Mouse (Mus musculus): Measurements from ENCODE around the gene Vps51.

The Vps51 gene

GRCm38 (mm10) chr19:6076564-6077393 lies at the start of gene Vps51:
Gene Vps51, minus strand, starts transcription at chr19:6077231.
- DNase-seq (ENCODE audit: inconsistent age in 2 of 2, low spot score in 1 of 2) = peak; percentile 87 to 96

- peak in 1 of 2 experiments; percentile 84 for DNase-seq (ENCODE audit: inconsistent age in 2 of 2, low spot score in 1 of 2)
Measured at GRCm38 (mm10) chr19:6126289-6126688, 49.3 kb upstream of the Vps51 start.

DNA sequence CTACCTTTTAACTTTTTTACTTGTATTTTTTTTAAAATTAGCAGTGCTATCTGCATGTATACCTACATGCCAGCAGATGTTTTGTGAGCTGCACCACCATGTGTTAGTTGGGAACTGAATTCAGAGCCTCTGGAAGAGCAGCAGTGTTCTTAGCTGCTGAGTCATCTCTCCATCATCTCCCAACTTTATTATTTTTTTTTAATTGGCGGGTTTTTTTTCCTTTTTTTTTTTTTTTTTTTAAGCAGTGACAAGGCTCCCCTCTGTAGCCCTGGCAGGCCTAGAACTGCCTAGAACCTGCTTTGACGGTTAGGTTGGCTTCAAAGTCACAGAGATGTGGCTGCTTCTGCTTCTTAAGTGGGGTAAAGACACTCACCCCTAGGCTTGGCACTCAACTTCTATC lies 47.9 kb upstream of the Vps51 start:
- DNase-seq (ENCODE audit: inconsistent age in 2 of 2, low spot score in 1 of 2) = no peak

DNA sequence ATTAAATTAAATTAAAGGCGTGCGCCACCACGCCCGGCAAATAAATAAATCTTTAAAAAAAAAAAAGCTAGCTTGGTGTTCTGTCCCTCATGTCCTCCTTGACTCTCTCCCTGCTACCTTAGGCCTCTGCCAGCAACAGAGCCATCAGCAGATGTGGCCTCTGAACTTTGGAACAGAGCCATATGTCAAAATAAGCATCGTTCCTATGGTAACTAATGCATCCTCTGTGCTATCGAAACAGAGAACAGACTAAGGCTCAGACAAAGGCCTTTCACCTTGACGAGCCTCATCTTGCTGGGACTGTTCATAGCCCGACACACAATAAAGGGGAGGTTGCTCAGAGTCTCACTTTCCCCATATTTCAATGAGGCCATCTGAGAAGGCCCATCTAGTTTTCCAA lies 46.3 kb upstream of the Vps51 start:
- no peak for DNase-seq (ENCODE audit: inconsistent age in 2 of 2, low spot score in 1 of 2)

DNA sequence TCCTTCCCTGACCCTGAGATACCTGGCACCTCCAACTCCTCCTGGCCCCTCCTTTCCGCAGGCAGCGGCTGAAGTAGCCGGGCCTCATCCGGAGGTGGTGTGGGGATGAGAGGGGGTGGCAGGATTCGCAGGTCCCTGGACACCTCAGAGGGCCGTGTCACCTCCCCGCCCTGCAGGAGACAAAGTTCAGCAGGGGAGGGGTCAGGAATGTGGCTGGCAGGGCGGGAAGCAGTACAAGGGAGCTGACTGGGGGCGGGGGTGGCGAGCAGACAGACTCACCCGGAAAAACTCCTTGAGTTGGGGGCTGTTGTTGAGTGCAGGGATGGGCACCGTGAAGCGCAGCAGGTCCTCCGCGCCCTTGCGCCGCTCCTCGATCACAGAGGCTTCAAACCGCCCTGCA lies 44.7 kb upstream of the Vps51 start:
- no peak for DNase-seq (ENCODE audit: inconsistent age in 2 of 2, low spot score in 1 of 2)

DNA sequence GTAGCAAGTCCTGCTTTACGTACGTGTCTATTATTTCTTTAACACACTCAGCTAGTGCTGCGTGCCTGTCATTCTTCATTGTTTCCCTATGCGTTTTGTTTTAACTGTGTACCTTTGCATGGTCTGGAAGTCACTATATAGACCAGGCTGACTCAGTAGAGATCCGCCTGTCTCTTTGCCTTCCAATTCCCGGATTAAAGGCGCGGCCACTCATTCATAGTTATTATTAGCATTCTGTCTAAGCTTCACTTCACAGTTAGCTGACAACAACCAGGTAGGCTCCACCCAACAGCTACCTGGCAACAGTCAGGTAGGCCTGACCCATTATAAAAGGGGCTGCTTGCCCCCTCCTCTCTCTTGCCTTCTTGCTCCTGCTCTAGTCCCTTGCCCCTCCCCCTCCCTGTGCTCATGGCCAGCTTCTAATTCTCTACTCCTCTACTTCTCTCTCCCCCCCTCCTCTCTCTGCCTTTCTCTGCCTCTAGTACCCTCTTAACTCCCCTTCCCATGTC lies 41.7 kb upstream of the Vps51 start:
- no peak for DNase-seq (ENCODE audit: inconsistent age in 2 of 2, low spot score in 1 of 2)

GRCm38 (mm10) chr19:6117986-6118676 lies 41.1 kb upstream of the Vps51 start, which contains the start of gene Sac3d1:
Gene Sac3d1, minus strand, starts transcription at chr19:6118650.
- peak; percentile 91 to 97 for DNase-seq (ENCODE audit: inconsistent age in 2 of 2, low spot score in 1 of 2)

- DNase-seq (ENCODE audit: inconsistent age in 2 of 2, low spot score in 1 of 2) = no peak
Measured at GRCm38 (mm10) chr19:6117346-6117985, 40.4 kb upstream of the Vps51 start.

DNA sequence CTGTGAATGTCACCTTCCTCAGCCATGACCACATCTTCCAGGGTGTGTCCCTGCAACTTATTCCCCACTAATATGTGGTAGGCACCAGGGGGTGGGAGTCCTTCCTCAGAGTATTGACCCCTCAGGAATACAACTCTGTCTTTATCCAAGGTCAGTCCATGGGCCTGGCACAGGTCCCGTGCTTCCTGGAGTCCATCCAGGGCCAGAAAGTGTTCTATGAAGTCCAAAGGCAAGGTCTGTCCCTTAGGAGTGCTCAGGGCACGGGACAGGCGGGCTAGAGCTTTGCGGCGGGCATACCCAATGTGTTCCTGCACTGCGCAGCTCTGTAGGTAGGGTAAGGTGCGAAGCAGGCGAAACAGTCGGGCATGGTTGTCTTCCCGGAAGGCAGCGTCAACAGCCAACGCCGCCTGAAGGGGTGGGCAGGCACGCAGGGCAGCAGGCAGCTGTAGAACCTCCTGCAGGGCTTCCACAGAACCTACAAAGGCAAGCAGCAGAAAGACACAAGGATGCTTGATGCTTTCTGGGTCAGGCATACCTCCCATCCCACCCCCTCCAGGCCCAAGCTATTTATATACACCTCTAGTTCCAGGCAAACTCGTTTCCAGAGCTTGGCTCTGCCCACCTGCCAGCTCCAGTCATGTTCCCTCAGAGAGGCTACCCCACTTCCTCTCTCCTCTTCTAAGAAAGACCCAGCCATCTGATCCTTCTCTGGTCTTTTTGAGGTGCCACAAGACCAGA lies 39.3 kb upstream of the Vps51 start:
- DNase-seq (ENCODE audit: inconsistent age in 2 of 2, low spot score in 1 of 2) = peak; percentile 38 to 65

DNA sequence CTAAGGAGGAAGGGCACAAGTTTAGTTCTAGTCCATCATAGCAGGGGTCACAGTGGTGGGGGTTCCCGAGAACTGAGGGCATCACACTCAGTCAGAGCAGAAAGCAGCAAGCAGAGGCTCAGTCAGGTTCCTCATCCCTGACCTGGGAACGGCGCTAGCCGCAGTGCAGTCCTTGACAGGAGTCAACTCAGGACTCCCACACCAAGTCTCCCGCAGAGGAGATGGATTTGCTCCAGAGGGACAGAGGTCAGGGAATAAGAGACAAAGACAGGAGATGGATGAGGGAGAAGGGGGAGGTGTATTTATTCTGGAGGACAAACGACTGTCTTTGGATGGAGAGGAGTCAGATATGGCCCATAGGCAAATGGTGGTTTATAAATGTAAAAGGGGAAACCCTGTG lies 36.1 kb upstream of the Vps51 start:
- DNase-seq (ENCODE audit: inconsistent age in 2 of 2, low spot score in 1 of 2) = no peak

GRCm38 (mm10) chr19:6105586-6105985 lies 28.6 kb upstream of the Vps51 start, which contains the start of gene Naaladl1:
Gene Naaladl1, plus strand, starts transcription at chr19:6105782.
- no peak for DNase-seq (ENCODE audit: inconsistent age in 2 of 2, low spot score in 1 of 2)

DNA sequence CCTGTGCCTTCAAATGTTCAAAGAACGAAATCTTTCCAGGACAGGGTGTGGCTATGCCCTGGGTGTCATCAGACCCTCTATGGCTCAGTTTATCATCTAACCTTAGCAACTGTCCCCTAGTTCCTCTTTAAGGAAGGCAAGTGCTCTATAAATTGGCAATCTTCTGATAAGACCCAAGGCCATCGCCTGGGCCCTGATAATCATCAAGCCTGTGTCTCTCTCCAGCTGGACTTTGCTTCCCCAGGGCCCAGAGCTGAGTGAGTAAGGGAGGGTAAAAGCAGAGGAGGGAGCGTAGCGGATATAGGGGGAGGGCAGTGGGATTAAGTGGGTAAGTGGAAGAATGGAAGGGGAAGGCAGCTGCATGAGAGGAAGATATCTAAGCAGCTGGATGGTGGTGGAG lies 27.4 kb upstream of the Vps51 start:
- no peak for DNase-seq (ENCODE audit: inconsistent age in 2 of 2, low spot score in 1 of 2)

DNA sequence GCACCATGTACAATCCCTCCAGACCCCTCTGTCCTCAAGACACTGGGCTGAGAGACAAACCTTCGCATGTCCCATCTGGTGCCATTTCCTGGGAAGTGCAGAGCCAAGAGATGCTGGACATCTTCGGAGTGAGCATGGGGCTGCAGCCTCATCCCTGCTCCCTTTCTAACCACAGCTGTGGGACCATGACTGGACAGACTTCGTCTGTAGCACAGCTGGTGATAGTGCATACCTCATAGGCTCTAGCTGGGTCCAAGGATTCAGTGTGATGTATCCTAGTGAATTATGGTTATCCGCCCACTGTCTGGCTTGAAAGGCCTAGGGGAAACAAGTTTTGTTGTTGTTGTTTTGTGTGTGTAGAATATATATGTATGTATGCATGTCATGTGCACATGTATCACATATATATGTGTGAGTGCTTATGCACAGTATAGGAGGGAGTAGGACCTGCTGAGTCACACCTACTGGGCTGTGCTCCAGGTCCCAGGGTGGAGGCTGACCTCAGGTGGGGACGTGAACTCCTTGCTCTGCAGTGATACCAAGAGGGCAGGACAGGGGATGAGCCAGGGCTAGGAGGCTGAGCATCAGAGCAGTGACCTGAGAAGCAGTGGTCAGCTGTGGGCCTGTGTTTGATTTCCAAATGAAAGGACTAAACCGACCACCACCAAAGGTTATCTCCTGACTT lies 25.3 kb upstream of the Vps51 start:
- no peak for DNase-seq (ENCODE audit: inconsistent age in 2 of 2, low spot score in 1 of 2)

GRCm38 (mm10) chr19:6101186-6101585 lies 24.2 kb upstream of the Vps51 start:
- no peak for DNase-seq (ENCODE audit: inconsistent age in 2 of 2, low spot score in 1 of 2)

DNA sequence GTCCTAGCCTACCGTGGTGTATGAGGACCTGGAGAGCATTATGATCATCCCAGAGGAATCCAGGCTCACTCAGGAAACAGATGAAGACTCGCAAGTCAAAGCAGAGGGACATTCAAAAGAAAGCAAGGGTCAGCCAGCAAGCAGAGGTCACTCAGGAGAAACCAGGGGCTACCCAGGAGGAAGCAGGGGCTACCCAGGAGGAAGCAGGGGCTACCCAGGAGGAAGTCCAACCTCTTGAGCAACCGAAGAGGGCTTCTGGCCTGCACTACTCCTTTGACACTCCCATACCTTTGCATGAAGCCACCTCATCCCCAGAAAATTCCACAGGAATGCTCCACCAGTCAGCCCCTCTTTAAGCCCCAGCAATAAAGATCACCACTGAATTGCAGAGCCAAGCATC lies 20.8 kb upstream of the Vps51 start:
- peak in 1 of 2 experiments; percentile 41 for DNase-seq (ENCODE audit: inconsistent age in 2 of 2, low spot score in 1 of 2)

DNA sequence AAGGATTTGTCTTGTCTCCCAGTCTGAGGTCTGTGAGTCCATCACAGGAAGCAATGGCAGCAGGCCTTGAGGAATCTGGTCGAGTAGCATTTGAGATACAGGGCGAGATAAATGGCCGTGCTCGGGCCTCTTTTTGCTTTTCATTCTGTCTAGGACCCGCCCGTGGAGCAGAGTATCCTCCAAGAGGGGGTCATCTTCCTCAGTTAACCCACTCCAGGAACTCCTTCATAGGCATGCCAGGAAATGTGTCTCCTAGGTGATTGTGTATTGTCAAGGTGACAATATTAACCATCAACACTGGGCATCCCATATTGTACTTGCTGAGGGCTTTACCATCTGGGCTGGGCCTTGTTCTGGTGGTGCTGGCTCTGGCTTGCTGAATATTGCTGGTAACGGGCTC lies 17.1 kb upstream of the Vps51 start, which contains the start of gene AC131692.1:
Gene AC131692.1 (plus strand): TSS at position 301 of the 400 bp plus-strand sequence.
- DNase-seq (ENCODE audit: inconsistent age in 2 of 2, low spot score in 1 of 2) = no peak

GRCm38 (mm10) chr19:6088841-6089240 lies 11.8 kb upstream of the Vps51 start:
- no peak for DNase-seq (ENCODE audit: inconsistent age in 2 of 2, low spot score in 1 of 2)

GRCm38 (mm10) chr19:6085417-6085879 lies 8.4 kb upstream of the Vps51 start:
- peak; percentile 44 to 81 for DNase-seq (ENCODE audit: inconsistent age in 2 of 2, low spot score in 1 of 2)

GRCm38 (mm10) chr19:6084478-6085248 lies 7.6 kb upstream of the Vps51 start, which contains the start of the genes Zfpl1 and Cdca5:
Gene Zfpl1, minus strand, starts transcription at chr19:6084956.
Gene Cdca5, plus strand, starts transcription at chr19:6084983.
- peak; percentile 96 to 98 for DNase-seq (ENCODE audit: inconsistent age in 2 of 2, low spot score in 1 of 2)
